Mouse (Mus musculus): ENCODE measurements around the gene Arnt2.

DNA sequence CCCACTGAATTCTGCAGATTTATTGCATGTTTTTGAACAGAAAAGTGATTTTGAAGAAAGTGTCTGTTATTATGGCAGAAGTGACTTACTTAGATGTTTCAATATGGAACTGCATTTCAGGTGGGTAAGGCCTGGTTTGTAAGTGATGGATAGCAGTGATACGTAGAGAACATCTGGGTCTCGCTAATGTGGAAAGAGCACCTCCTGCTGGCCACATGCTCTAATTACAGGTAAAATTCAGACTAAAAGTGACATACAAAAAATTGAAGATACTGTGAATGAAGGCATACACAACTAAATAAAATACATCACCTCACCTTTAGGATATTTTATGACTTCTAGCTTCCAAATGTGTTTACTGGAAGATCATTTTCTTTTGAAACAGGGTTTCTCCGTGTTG lies 66.8 kb downstream of the Arnt2 start:
- TF ChIP-seq POLR2A (IDR thresholded peaks at IDR 0.05; ENCODE audit: insufficient read depth, low read depth, low read length) (no peak), CTCF (IDR thresholded peaks at IDR 0.05; ENCODE audit: insufficient read depth, low read depth, low read length) (no peak)

All from olfactory bulb, adult 2 months (tissue).